Mouse (Mus musculus) ES-E14 (cell line): ENCODE data around the gene Suco.

Experiments
- CHD2 ChIP-seq: IDR thresholded peaks from 2 replicates; pipeline ENCODE4 v1.6.1; 2014; ENCODE audit warnings: mild to moderate bottlenecking, low read depth, low read length, inconsistent platforms
- ZC3H11A ChIP-seq: IDR thresholded peaks from 2 replicates; pipeline ENCODE4 v1.6.1; 2012; ENCODE audit warnings: low read depth, mild to moderate bottlenecking, inconsistent platforms, low read length, borderline replicate concordance
- ZNF384 ChIP-seq: IDR thresholded peaks from 2 replicates; pipeline ENCODE4 v1.6.1; 2012; ENCODE audit warnings: low read depth, low read length, inconsistent platforms

DNA sequence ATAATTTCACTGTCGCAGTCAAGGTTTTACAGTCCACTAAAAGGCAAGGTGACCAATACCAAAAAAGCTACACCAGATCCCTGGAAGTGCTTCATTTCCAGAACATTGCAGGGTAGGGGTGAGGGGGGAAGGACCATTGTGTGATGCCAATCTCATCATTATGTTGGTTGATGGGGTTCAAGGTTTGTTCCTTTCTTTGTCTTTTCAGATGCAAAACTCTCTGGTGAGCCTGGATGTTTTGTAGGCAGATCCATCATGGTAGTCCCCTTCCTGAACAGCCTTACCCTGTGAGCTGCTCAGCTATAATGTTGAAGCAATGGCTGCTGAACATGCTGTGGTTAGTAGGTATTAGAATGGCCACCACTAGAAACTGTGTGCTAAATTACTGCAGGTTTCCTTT is 107.2 kb downstream of the Suco start:
- no peak for TF ChIP-seq CHD2
- no peak for TF ChIP-seq ZC3H11A
- TF ChIP-seq ZNF384: no peak
